Mouse (Mus musculus): ENCODE measurements around the gene Ppp1r14a. TPM values are rescaled to one million over a fixed set of nuclear protein-coding genes. Genes with fewer than 3 reads are reported as not detected.

Ppp1r14a gene
- total RNA-seq, 2 experiments from 2014 or later = not detected

Other genes starting within 250 kb of the Ppp1r14a start
- gene Ryr1, start 164.1 kb upstream of the Ppp1r14a start, total RNA-seq (2014; fragmentation: Nextera tagmentation) = 4.7 TPM in 1 of 2 replicates, not detected in the other
- 0.69 TPM in 1 of 2 replicates, not detected in the other for gene Ryr1, start 164.1 kb upstream of the Ppp1r14a start, total RNA-seq (2017)
- 0.51 and 6.3 TPM in 2 replicates for gene Rasgrp4, start 154.5 kb upstream of the Ppp1r14a start, total RNA-seq (2014; fragmentation: Nextera tagmentation)
- gene Rasgrp4, start 154.5 kb upstream of the Ppp1r14a start, total RNA-seq (2017) = 0.43 and 1.2 TPM in 2 replicates
- 18.3 and 18.8 TPM in 2 replicates for gene Fam98c, start 133.1 kb upstream of the Ppp1r14a start, total RNA-seq (2014; fragmentation: Nextera tagmentation)
- 21.2 and 25.3 TPM in 2 replicates for gene Fam98c, start 133.1 kb upstream of the Ppp1r14a start, total RNA-seq (2017)
- 0.24 and 0.32 TPM in 2 replicates for gene Ggn, start 119.1 kb upstream of the Ppp1r14a start, total RNA-seq (2014; fragmentation: Nextera tagmentation)
- gene Ggn, start 119.1 kb upstream of the Ppp1r14a start, total RNA-seq (2017) = 0.26 and 3.0 TPM in 2 replicates
- 2.6 and 2.8 TPM in 2 replicates for gene Spred3, start 118.9 kb upstream of the Ppp1r14a start, total RNA-seq (2014; fragmentation: Nextera tagmentation)
- gene Spred3, start 118.9 kb upstream of the Ppp1r14a start, total RNA-seq (2017) = 0.26 and 0.95 TPM in 2 replicates
- 119 and 172 TPM in 2 replicates for gene Psmd8, start 108.6 kb upstream of the Ppp1r14a start, total RNA-seq (2014; fragmentation: Nextera tagmentation)
- 165 and 166 TPM in 2 replicates for gene Psmd8, start 108.6 kb upstream of the Ppp1r14a start, total RNA-seq (2017)
- 0.49 TPM in 1 of 2 replicates, not detected in the other for gene Catsperg1, start 75.3 kb upstream of the Ppp1r14a start, total RNA-seq (2014; fragmentation: Nextera tagmentation)
- gene Catsperg1, start 75.3 kb upstream of the Ppp1r14a start, total RNA-seq (2017) = 0.26 TPM in 1 of 2 replicates, not detected in the other
- gene Kcnk6, start 56.8 kb upstream of the Ppp1r14a start, total RNA-seq (2014; fragmentation: Nextera tagmentation) = 4.3 and 5.6 TPM in 2 replicates
- gene Kcnk6, start 56.8 kb upstream of the Ppp1r14a start, total RNA-seq (2017) = 9.2 and 10.8 TPM in 2 replicates
- 57.1 and 86.7 TPM in 2 replicates for gene Yif1b, start 51.0 kb upstream of the Ppp1r14a start, total RNA-seq (2014; fragmentation: Nextera tagmentation)
- gene Yif1b, start 51.0 kb upstream of the Ppp1r14a start, total RNA-seq (2017) = 33.1 and 33.4 TPM in 2 replicates
- not detected in 2 replicates for gene 2200002D01Rik, start 40.8 kb upstream of the Ppp1r14a start, total RNA-seq (2014; fragmentation: Nextera tagmentation)
- gene 2200002D01Rik, start 40.8 kb upstream of the Ppp1r14a start, total RNA-seq (2017) = 0.99 TPM in 1 of 2 replicates, not detected in the other
- gene Spint2, start 7.4 kb upstream of the Ppp1r14a start, total RNA-seq (2014; fragmentation: Nextera tagmentation) = 45.1 and 55.0 TPM in 2 replicates
- 24.4 and 29.9 TPM in 2 replicates for gene Spint2, start 7.4 kb upstream of the Ppp1r14a start, total RNA-seq (2017)
- gene Dpf1, start 14.6 kb downstream of the Ppp1r14a start, total RNA-seq (2014; fragmentation: Nextera tagmentation) = not detected in 2 replicates
- 0.22 TPM in 1 of 2 replicates, not detected in the other for gene Dpf1, start 14.6 kb downstream of the Ppp1r14a start, total RNA-seq (2017)
- 39.4 and 43.1 TPM in 2 replicates for gene Sipa1l3, start 229.3 kb downstream of the Ppp1r14a start, total RNA-seq (2014; fragmentation: Nextera tagmentation)
- 5.8 and 6.2 TPM in 2 replicates for gene Sipa1l3, start 229.3 kb downstream of the Ppp1r14a start, total RNA-seq (2017)

Measured in granulocyte monocyte progenitor cell, adult 5-6 weeks (primary cell).